Mouse (Mus musculus) Muller cell, postnatal 12 days (primary cell): ENCODE data around the gene Pomt1.

Experiments
- DNase-seq: peaks from one replicate; pipeline ENCODE4 v3.0.0-alpha.2; 2015; ENCODE audit errors: inconsistent ontology term

The Pomt1 gene

DNA sequence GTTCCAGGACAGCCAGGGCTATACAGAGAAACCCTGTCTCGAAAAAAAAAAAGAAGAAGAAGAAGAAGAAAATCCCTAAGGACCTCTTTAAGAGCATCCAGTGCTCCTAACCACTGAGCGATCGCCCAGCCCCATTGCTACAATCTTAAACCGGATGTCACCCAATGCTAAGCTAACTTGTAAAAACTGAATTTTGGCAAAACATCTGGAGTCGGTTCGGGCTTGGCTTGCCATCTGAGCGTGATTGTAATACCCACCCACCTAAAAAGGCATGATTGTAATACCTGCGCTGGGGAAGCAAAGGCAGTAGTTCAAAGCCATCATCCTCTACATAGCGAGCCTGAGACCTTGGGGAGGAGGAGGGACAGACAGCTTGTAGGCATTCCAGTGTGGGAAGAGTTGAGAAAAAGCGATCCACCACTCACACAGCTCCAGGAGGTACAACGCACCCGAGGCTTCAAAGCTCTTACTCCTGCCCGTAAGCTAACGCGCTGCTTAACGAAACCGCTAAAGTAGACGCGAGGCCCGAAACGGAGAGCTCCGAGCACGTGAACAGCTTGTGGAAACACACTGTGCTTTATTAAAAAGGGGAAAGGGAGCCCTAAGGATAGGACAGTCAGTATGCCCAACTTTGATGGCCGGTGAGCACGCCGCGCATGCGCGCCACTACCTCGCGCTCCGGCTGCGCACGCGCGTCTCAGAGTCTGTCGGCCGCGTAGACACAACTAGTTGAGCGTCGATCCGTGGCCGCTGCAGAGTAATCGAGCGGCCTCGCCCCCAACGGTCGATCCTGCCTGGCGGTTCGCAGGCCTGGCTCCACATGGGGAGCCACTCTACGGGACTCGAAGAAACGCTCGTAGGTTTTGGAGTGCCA lies at the start of gene Pomt1:
Pomt1 (plus strand) TSS at position 705 of the 874 bp plus-strand sequence.
- peak; percentile 95 for DNase-seq

DNA sequence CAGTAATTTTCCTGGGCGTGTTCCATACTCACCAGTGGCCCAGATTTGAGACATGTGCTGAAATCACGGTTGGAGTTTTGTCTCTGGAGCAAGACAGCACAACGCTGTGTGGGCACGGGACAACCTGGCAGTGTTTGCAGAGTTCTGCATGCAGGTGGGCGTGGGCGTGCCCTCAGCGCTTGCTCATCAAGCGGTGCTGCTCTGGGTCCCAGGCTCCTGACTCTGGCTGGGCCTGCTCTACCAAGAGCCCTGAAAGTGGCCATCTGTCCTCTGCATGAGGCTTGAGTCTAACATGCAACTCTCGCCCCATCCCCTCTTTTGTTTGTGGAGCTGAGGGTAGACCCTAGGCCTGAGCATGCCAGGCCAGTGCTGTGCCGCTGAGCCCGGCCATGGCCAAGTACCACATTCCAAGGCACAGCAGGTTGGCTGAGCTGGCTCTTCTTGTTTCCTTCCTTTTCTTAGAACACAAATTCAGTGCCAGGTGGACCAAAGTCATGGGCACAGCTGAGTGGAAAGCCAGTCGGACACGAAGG lies 49.3 kb upstream of the Pomt1 start:
- no peak for DNase-seq

DNA sequence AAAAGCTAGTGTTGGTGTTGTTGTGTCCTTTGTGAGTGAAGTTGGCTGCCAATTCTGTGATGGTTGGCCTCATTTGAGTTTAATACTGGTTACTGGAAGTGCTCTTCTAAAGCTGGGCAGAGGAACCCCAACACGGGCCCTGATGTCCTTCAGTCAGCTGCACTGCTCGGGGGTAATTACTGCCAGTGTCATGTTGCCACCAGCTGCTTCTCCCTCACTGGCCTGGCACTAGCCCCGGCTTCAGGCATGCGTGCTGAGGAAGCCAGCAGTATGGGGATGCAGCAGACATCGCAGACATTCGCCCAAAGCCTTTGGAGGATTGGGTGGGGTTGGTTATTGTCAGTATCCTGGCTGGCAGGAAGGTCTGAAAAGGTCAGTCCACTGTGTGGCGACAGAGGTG lies 48.7 kb upstream of the Pomt1 start:
- no peak for DNase-seq

DNA sequence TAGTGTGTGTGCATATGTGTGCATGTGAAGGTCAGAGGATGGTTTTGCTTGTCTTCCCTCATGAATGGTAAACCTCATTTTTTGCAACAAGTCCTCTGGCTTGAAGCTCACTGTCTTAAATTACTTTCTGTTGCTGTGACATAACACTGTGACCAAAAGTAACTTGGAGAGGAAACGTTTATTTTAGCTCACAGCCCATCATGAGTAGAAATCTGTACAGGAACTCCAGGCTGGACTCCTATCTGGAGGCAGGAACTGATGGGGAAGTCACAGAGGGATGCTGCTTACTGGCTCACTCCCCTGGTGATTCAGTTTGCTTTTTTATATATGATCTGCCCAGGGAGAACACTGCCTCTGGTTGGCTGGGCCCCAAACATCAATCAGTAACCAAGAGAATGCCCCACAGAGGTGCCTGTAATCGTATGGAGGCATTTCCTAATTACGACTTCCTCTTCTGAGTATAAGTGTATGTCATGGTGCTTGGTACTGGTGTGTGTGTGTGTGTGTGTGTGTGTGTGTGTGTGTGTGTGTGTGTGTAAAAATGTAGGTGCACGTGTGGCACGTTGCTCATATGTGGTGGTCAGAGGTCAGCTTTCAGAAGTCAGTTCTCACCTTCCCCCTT lies 47.2 kb upstream of the Pomt1 start:
- no peak for DNase-seq

DNA sequence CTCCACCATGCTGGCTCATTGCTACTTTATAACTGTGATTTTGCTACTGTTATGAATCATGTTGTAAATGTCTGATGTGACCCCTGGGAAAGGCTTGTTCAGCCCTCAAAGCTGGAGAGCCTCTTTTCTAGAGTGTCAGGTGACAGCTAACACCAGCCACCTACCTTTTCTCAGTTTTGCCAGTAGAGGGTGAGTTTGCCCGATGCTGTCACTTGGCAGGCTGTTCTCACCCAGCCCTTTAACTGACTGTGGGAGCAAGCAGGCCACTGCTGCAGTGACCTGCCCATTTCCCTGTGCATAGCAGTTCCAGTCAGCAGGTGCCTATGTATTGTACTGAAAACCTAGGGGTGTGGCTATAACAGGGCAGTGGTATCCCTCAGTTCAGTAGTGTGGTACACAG lies 45.8 kb upstream of the Pomt1 start:
- no peak for DNase-seq

DNA sequence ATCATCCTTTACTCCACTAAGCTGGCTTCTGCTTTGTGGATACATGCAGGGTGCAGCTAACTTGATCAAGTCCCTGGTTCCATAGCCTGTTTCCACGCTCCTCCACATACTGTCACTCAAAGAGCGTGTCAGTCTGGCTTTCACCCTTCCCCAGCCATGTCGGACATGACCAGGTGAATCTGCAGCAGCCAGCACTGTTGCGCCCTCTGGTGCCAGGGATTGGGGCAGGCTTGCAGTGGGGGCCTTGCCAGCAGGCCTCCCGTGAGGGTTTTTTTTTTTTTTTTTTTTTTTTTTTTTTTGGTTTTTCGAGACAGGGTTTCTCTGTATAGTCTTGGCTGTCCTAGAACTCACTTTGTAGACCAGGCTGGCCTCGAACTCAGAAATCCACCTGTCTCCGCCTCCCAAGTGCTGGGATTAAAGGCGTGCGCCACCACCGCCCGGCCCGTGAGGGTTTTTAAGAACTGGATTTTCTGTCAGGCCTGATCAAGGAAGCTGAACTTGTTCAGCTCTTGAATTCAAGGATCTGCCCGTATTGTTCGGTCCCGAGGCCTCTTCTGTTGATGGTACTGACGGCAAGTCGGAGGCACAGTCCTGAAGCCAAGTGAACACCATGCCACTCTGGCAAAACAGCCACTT lies 44.4 kb upstream of the Pomt1 start:
- DNase-seq: peak; percentile 62

DNA sequence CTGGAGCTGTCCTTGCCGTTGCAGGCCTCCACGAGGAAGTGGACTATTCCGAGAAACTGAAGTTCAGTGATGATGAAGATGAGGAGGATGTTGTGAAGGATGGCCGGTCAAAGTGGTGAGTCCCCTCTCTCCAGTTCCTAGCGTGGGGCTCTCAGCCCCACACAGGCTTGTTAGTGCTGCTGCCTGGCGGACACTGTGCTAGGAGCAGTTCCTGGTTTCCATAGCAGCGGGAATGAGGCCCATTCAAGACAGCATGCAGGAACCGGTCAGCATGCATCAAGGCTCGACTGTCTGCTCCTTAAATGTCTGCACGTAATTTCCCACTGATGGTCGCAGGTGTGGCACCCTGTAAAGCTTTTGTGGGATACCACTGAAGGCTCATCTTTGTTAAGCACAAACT lies 37.4 kb upstream of the Pomt1 start:
- no peak for DNase-seq

DNA sequence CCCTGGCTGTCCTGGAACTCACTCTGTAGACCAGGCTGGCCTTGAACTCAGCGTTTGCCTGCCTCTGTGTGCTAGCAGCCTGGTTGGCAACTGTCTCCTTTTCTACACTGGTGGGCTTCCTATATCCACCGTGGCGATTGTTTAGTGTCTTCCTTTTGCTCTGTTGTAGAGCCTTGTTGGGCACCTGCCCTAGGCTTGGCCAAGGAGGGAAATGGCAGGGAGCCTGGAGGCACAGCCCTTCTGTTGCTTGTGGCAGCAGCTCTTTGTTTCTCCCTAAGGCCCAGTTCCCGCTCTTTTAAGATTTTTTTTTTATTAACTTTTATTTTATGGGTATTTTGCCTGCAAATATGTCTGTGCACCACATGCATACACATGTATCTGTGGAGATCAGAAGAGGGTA lies 36.4 kb upstream of the Pomt1 start:
- no peak for DNase-seq

DNA sequence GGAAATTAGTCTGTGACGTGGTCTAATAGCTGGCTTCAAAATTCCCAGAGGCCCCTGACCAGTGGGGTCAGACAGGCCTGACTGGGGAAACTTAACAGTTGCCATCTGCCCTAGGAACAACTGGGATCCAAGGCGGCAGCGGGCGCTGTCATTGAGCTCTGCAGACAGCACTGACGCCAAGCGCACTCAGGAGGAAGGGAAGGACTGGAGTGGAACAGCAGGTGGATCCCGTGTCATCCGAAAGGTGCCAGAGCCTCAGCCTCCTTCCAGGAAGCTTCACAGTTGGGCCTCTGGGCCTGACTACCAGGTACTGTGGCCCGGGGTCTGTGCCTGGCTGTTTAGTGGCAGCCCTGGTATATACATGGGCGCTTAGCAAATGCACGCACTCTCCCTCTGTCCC lies 35.7 kb upstream of the Pomt1 start:
- no peak for DNase-seq

DNA sequence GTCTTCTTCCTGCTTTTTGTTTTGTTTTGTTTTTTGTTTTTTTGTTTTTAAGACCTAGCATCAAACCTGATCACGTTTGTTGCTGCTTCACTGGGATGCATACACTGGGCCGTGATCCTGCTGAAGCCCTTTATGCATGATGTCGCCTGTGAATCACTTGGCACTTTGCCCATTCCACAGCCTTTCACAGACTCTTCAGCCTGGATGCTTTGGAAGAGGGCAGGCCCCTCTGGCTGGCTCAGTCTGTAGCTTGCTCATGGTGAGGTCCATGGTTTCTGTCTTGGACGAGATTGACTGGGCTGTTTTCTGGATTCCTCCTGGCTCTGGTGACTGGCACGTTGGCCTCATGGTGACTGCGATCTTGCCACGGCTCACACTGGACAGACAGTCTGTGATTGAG lies 34.9 kb upstream of the Pomt1 start:
- DNase-seq: peak; percentile 87

DNA sequence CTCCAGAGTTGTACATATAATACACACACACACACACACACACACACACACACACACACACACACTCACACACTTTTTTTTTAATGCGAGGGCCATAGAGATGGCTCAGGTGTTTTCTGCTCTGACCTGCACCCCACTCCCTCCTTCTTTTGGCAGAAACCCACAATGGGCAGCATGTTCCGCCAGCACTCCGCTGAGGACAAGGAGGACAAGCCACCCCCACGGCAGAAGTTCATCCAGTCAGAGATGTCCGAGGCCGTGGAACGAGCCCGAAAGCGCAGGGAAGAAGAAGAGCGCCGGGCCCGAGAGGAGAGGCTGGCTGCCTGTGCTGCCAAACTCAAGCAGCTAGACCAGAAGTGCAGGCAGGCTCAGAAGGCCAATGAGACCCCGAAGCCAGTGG lies 32.5 kb upstream of the Pomt1 start:
- no peak for DNase-seq

DNA sequence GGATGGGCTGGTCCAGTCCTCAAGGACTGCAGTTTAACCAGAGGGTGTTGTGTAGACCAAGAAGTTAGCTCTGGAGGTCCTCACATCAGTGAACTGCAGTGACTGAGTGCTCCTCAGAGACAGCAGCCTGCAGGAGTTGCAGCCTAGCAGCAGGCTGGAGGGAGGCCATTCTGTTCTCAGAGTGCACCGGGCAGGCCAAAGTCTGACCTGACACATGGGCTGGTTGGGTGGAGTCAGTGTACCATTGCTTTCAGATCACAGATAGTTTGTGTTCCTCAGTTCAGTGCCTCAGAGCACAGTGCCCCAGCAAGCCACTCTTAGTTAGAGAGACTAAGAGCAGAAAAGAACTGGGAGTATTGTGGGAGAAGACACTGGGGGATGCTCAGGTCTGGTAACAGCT lies 28.7 kb upstream of the Pomt1 start:
- DNase-seq: no peak

DNA sequence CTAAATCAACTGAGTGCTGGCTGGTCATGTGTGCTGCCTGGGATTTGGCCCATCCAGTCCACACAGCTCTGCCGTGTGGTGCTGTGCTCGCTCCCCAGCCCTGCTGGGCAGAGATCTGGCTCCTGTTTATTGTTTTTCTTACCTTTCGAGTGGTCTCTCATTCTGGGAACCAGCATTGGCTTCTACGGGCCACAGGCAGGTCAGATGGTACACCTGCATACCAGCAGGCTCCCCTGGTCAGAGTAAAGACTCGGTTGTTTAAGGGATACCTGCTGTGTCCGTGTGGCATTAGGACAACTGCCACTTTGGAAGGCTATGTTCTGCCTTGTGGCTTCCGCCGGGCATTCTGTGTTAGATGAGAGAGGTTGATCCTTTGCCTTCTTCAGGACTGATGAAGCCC lies 24.7 kb upstream of the Pomt1 start:
- no peak for DNase-seq

DNA sequence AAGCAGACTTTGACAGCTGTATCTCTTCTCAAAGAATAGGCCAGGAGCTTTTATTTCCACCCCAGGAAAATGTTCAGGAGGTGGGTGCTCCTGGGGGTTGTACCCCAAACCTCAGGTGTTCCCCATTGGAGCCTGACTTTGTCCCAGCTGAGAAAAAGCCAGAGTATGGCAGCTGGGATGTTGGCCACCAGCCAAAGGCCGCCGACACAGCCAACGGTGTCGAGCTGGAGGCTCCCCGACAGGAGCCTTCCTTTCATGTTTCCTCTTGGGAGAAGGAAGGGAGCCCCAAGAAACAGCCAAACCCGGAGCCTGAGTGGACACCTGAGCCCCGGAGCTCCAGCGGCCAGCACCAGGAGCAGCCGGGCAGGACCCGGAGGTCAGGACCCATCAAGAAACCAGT lies 23.4 kb upstream of the Pomt1 start:
- no peak for DNase-seq

DNA sequence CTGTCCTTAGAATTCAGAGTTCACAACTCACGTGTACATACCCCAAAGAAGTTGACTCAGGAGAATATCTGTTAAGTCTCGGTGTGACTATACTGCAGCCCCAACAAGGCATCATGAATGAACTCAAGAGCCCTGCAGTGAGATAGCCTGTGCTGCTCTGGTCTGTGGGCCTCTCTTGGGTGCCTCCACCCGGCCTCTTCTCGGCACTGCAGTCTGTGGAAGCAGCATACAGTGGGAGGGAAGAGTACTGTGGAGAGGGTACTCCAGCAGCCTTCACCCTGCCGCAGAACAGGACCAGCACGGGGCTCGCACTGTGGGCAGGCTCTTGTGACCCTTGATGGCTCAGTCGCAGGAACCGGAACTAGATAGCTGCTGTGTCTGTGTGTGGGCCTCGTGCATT lies 20.8 kb upstream of the Pomt1 start:
- DNase-seq: no peak

DNA sequence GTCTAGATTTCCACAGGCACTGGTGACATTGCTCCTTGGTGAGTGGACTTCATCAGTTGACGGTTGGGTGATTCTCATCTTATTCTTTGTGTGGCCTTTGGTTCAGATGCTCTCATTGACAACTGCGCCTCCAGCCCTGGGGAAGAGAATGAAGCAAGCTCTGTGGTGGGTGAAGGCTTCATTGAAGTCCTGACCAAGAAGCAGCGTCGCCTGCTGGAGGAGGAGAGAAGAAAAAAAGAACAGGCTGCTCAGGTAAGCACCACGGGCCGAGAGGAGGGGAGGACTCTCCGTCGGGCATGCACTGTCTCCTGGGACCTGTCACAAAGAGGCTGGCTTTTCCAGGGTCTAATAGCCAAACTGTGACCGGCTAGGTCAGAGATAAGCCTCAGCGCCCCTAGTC lies 19.9 kb upstream of the Pomt1 start:
- DNase-seq: no peak

DNA sequence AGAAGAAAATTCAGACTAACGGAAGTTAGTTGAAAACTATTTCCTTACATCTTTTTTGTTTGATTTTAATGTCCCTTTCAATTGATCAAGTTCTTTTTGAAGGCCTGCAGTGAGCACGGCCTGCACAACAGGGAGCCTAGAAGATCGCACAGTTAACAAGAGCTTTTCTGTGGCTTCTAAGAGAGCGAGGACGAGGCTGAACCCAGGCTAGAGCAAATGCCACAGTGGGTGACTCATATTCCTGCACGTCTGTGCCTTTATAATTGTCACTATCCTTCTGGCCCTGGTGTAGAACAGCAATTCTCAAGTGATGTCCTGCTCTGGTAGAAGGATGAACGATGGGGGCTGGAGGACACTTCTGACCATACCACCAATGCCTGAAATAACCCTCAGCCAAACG lies 18.7 kb upstream of the Pomt1 start:
- DNase-seq: peak; percentile 73

DNA sequence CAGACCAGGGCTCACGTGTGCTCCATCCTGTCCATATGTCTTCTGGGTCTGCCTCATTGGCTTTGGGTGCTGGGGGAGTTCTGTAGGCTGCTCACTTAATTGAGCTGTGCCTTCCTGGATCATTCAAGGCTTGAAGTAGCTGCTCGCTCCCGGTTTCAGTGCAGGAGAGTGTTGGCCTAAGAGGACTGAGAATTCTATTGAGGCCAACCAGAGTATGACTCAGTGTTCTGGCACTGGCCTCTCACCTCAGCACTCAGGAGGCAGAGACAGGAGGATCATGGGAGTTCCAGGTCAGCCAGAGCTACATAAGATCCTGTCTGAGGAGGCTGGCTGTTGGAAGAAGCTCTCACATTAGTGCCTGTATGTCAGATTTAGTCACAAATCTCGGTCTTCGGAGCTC lies 18.3 kb upstream of the Pomt1 start:
- peak; percentile 54 for DNase-seq

DNA sequence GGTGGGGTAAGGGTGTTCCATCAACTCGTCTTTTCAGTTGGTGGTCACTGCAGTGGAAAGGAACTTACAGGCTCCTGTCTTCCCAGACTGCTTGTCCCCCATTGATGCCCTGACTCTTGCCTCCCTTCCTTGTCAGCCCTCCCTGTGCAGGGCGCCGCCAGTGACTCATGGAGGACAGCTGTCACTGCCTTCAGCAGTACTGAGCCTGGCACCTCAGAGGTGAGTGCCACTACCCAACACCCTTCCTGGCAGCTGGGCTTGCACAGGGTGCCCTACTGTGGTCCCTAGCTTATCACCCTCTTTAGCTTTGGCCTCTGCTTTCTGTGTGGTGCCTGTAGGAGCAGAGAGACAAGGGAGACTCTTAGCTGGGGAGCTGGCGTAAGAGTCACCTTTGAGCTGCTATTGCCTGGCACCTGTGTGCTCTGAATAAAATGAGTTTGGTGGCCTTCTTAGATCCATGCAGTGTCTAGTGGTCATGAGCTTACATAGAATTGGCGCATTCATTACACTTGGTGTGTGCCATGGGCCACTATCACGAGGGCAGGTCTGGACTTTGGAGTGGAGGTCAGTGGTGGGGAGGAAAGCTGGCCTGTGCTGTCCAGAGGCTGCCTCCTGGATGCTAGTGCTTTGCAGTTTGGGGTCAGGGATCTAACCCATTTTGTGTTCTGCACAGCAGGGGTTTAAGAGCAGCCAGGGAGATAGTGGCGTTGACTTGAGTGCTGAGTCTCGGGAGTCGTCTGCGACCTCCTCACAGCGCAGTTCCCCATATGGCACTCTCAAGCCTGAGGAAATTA lies 17.7 kb upstream of the Pomt1 start:
- no peak for DNase-seq

DNA sequence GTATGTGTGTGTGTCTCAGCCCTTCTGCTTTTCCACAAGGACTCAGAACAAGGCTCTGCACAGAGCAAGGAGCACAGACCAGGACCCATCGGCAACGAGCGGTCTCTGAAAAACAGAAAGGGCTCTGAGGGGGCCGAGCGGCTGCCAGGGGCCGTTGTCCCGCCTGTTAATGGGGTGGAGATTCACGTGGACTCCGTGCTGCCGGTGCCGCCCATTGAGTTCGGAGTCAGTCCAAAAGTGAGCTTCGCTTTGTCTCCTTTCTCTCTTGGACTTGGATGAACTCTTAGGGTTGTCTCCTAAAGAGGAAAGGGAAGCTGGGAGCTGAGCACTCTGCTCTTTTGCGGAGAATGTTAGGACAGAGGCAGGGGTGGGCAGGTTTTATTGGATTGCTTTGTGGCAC lies 16.9 kb upstream of the Pomt1 start:
- no peak for DNase-seq

DNA sequence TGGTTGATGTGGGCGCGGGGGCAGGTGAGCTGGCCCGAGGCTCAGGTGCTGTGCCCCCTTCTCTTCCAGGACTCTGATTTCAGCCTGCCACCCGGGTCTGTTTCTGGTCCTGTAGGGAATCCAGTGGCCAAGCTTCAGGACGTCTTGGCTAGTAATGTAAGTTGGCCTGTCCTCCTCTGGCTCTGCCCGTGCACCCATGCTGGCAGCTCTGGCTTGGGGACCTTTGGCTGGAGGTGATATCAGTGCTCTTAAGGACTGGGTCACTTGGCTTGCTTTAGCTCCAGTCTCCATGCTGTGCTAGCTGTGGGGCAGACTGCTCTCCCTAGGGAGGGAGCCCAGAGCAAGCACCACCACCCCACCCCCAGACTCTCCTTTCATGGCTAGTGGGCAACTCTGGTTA lies 16.4 kb upstream of the Pomt1 start:
- DNase-seq: no peak

DNA sequence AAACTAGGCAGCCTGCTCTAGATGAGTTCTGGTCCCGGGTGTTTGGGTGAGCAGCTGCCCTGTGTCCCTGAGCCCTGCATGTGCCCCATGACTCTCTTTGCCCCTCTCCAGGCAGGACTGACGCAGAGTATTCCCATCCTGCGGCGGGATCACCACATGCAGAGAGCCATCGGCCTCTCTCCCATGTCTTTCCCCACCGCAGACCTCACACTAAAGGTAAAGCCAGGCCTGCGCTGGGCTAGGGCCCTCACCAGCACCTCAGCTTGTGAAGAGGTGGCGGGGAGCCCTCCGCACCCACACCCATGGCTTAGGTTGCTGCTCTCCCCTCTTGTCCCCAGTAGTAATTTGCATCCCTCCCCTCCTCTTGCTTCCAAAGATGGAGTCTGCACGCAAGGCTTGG lies 15.4 kb upstream of the Pomt1 start:
- DNase-seq: no peak
